Mouse (Mus musculus): ENCODE measurements at regions not wholly inside any gene's neighbourhood (a gene's known extent, or its start where the extent isn't known, plus 50 kb on each side); places are given as distances from the start of the nearest gene placed in this dataset.

DNA sequence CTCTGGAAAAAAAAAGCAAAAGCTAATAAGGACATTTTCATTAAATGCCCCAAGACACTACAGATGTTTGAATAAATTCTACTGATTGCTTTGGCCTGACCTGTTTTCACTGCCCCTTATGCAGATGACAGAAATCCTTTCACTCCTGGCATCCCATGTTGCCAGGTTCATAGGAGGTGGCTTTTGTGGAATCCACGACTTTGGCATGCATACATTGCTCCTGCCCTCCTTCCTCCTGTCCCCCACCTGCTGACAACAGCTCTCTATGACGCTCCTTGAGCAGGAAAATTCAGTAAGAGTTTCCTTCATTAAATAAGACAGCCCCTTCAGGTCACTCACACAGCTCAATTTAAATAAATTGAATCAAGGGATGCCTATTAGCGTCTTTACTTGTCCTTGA is 582.5 kb downstream of the Btbd3 start:
- Histone ChIP-seq H3K9ac (ENCODE audit: control insufficient read depth, low read depth, low read length, poor library complexity, severe bottlenecking) (no peak overlapping the region), H3K27me3 (ENCODE audit: control insufficient read depth in 1 of 2, insufficient read depth in 2 of 2, low read length in 2 of 2) (no peaks in the 10 kb centered on the region), H3K4me3 (ENCODE audit: control insufficient read depth in 1 of 2, insufficient read depth in 1 of 2, low read depth in 2 of 2, low read length in 2 of 2) (no peak overlapping the region), H3K27ac (ENCODE audit: control insufficient read depth, low read depth, low read length) (no peak overlapping the region), H3K9me3 (replicated peaks; ENCODE audit: insufficient read depth, low read length) (no peaks in the 10 kb centered on the region), H3K79me2 (ENCODE audit: control insufficient read depth, insufficient read depth, low read length, poor library complexity) (no peaks in the 10 kb centered on the region), H3K4me1 (ENCODE audit: control insufficient read depth in 1 of 2, insufficient read depth in 2 of 2, low read length in 2 of 2) (no peaks in the 10 kb centered on the region), H3K36me3 (ENCODE audit: control insufficient read depth in 1 of 2, insufficient read depth in 2 of 2, low read length in 2 of 2) (no peaks in the 10 kb centered on the region)
- no peak for DNase-seq (ENCODE audit: low read depth, low spot score)
- no peak for TF ChIP-seq POLR2AphosphoS5 (IDR thresholded peaks at IDR 0.05; ENCODE audit: borderline replicate concordance, low read depth, low read length)
- TF ChIP-seq MAX (IDR thresholded peaks at IDR 0.05; ENCODE audit: low read length): no peak
- TF ChIP-seq NRF1 (IDR thresholded peaks at IDR 0.05; ENCODE audit: insufficient read depth, low read depth, low read length, poor library complexity, severe bottlenecking): no peak
- no peak for TF ChIP-seq MXI1 (IDR thresholded peaks at IDR 0.05; ENCODE audit: low read depth, low read length)
- TF ChIP-seq TAL1 (IDR thresholded peaks at IDR 0.05; ENCODE audit: low read length): no peak
- no peak for TF ChIP-seq GABPA (IDR thresholded peaks at IDR 0.05; ENCODE audit: low read depth, low read length)
- no peak for TF ChIP-seq JUND (IDR thresholded peaks at IDR 0.05; ENCODE audit: low read depth, low read length)
- no peak for TF ChIP-seq POLR2A (IDR thresholded peaks at IDR 0.05; ENCODE audit: control insufficient read depth in 1 of 2, insufficient read depth in 1 of 2, low read depth in 1 of 2, low read length in 2 of 2, poor library complexity in 1 of 2)
- TF ChIP-seq E2F4 (IDR thresholded peaks at IDR 0.05; ENCODE audit: borderline replicate concordance, low read depth, low read length): no peak
- no peak for TF ChIP-seq NELFE (IDR thresholded peaks at IDR 0.05; ENCODE audit: low read depth, low read length)

DNA sequence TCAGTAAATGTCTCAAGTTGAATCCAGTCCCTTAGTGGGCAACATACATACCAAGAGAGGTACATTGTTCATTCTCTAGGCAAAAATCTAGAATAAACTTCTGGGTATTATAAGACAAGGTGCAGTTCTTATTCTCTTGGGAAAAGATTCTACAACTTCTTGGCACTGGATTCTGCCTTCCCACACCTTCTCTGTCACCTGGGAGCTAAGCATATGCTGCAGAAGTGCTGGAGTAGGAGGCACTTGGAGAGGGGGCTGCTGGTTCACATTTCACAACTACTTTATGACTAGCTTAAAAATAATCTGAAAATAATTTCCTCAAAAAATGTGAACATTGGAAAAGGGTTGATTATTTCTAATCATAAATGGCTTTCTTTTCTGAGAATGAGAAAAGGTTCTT is 602.8 kb downstream of the Btbd3 start:
- Histone ChIP-seq H3K27me3 (ENCODE audit: control insufficient read depth in 1 of 2, insufficient read depth in 2 of 2, low read length in 2 of 2) (no peaks in the 10 kb centered on the region), H3K9ac (ENCODE audit: control insufficient read depth, low read depth, low read length, poor library complexity, severe bottlenecking) (no peak overlapping the region), H3K4me3 (ENCODE audit: control insufficient read depth in 1 of 2, insufficient read depth in 1 of 2, low read depth in 2 of 2, low read length in 2 of 2) (no peak overlapping the region), H3K27ac (ENCODE audit: control insufficient read depth, low read depth, low read length) (no peak overlapping the region), H3K9me3 (replicated peaks; ENCODE audit: insufficient read depth, low read length) (no peaks in the 10 kb centered on the region), H3K36me3 (ENCODE audit: control insufficient read depth in 1 of 2, insufficient read depth in 2 of 2, low read length in 2 of 2) (no peaks in the 10 kb centered on the region), H3K79me2 (ENCODE audit: control insufficient read depth, insufficient read depth, low read length, poor library complexity) (no peaks in the 10 kb centered on the region), H3K4me1 (ENCODE audit: control insufficient read depth in 1 of 2, insufficient read depth in 2 of 2, low read length in 2 of 2) (no peaks in the 10 kb centered on the region)
- no peak for TF ChIP-seq TBP (IDR thresholded peaks at IDR 0.05; ENCODE audit: low read depth, low read length)
- TF ChIP-seq ETS1 (IDR thresholded peaks at IDR 0.05; ENCODE audit: low read depth, low read length): no peak
- no peak for TF ChIP-seq POLR2AphosphoS5 (IDR thresholded peaks at IDR 0.05; ENCODE audit: borderline replicate concordance, low read depth, low read length)
- no peak for TF ChIP-seq TAL1 (IDR thresholded peaks at IDR 0.05; ENCODE audit: low read length)
- TF ChIP-seq MAX (IDR thresholded peaks at IDR 0.05; ENCODE audit: low read length): no peak
- no peak for TF ChIP-seq SIN3A (IDR thresholded peaks at IDR 0.05; ENCODE audit: low read length)
- TF ChIP-seq HCFC1 (IDR thresholded peaks at IDR 0.05; ENCODE audit: low read depth, low read length): no peak
- TF ChIP-seq JUND (IDR thresholded peaks at IDR 0.05; ENCODE audit: low read depth, low read length): no peak
- no peak for TF ChIP-seq USF1 (IDR thresholded peaks at IDR 0.05; ENCODE audit: low read depth, low read length)
- no peak for TF ChIP-seq ELF1 (IDR thresholded peaks at IDR 0.05; ENCODE audit: low read depth, low read length)
- TF ChIP-seq RAD21 (IDR thresholded peaks at IDR 0.05; ENCODE audit: low read depth, low read length): no peak
- TF ChIP-seq ZC3H11A (IDR thresholded peaks at IDR 0.05; ENCODE audit: low read depth, low read length): no peak
- no peak for TF ChIP-seq ZNF384 (IDR thresholded peaks at IDR 0.05; ENCODE audit: low read depth, low read length)
- no peak for TF ChIP-seq GABPA (IDR thresholded peaks at IDR 0.05; ENCODE audit: low read depth, low read length)
- no peak for TF ChIP-seq MEF2A (IDR thresholded peaks at IDR 0.05; ENCODE audit: extremely low read depth, insufficient replicate concordance, low read depth, low read length, poor library complexity, severe bottlenecking)
- TF ChIP-seq CHD2 (IDR thresholded peaks at IDR 0.05; ENCODE audit: low read length): no peak
- TF ChIP-seq USF2 (IDR thresholded peaks at IDR 0.05; ENCODE audit: borderline replicate concordance in 1 of 2, insufficient read depth in 1 of 2, low read depth in 1 of 2, low read length in 2 of 2): no peak
- no peak for DNase-seq (ENCODE audit: low read depth, low spot score)
